Mouse (Mus musculus) heart, postnatal 0 days (tissue): ENCODE measurements at regions not wholly inside any gene's neighbourhood (a gene's known extent, or its start where the extent isn't known, plus 50 kb on each side); places are given as distances from the start of the nearest gene placed in this dataset.

Experiments used
- ATAC-seq: fragments of 200-750 bp; cut with Nextera tagmentation; 2 replicates; pipeline ENCODE4 v1.8.0; 2017; ENCODE audit warnings: low read depth, moderate number of reproducible peaks, moderate library complexity; ENCODE audit not compliant: insufficient read depth
- DNase-seq: peaks from one replicate; pipeline ENCODE4 v3.0.0-alpha.2; 2016; ENCODE audit warnings: low spot score
- H3K27ac ChIP-seq: fragments of 300-500 bp; sonication (generic); 2 replicates; pipeline ENCODE4 v1.5.1; 2014; ENCODE audit warnings: low read depth, mild to moderate bottlenecking
- H3K27me3 ChIP-seq: fragments of 300-500 bp; sonication (generic); 2 replicates; pipeline ENCODE4 v1.6.1; 2014; ENCODE audit warnings: low read length, mixed read lengths; ENCODE audit not compliant: control insufficient read depth, insufficient read depth
- H3K36me3 ChIP-seq: fragments of 300-500 bp; sonication (generic); replicated peaks from 2 replicates; pipeline ENCODE4 v1.6.1; 2014; ENCODE audit warnings: low read length, mixed read lengths; ENCODE audit not compliant: control insufficient read depth, insufficient read depth
- H3K4me1 ChIP-seq: fragments of 300-500 bp; sonication (generic); 2 replicates; pipeline ENCODE4 v1.6.1; 2014; ENCODE audit warnings: antibody characterized with exemption; ENCODE audit not compliant: control insufficient read depth, insufficient read depth
- H3K4me2 ChIP-seq: fragments of 300-500 bp; sonication (generic); 2 replicates; pipeline ENCODE4 v1.6.1; 2014; ENCODE audit warnings: low read depth, mild to moderate bottlenecking, low read length, moderate library complexity
- H3K4me3 ChIP-seq: fragments of 300-500 bp; sonication (generic); 2 replicates; pipeline ENCODE4 v1.5.1; 2014; ENCODE audit warnings: low read depth, low read length
- H3K9ac ChIP-seq: fragments of 300-500 bp; sonication (generic); replicated peaks from 2 replicates; pipeline ENCODE4 v1.6.1; 2014; ENCODE audit warnings: low read depth, low read length, mixed read lengths
- H3K9me3 ChIP-seq: fragments of 300-500 bp; sonication (generic); replicated peaks from 2 replicates; pipeline ENCODE4 v1.6.1; 2016; ENCODE audit warnings: low read length; ENCODE audit not compliant: control insufficient read depth
- CTCF ChIP-seq: IDR thresholded peaks from 2 replicates; pipeline ENCODE4 v1.5.1; 2016; ENCODE audit warnings: antibody characterized with exemption, control low read depth, low read depth
- EP300 ChIP-seq: IDR thresholded peaks from 2 replicates; pipeline ENCODE4 v1.6.1; 2016; ENCODE audit warnings: antibody characterized with exemption, low read depth
- WGBS: fragments of 180-500 bp; shearing (Covaris S2); extraction: QIAGEN DNeasy Blood & Tissue Kit; methylation state at CpG from one replicate; pipeline ENCODE4 v1.1.7; 2014; 5-methylcytosine and 5-hydroxymethylcytosine counted together

DNA sequence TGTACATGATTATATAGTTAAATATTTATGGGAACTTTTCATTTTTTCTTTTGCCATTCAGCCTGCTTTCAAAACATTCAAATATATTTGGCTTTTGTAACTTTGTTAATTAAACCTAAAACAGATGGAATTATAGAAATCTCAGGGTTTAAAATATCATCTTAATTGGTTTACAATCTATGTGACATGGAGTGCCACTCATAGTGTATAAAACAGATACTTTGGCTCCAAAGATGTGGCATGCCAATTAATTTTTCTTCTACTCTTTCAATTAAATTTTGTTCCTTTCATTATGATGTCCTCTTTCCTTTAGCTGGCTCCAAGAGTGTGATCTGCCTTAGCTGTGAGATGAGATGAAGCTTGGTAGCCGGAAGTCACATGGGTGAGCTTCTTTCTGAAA, 103.0 kb downstream of the Neurod6 start:
- Histone ChIP-seq H3K9me3 (no peaks in the 10 kb centered on the region), H3K4me1 (no peaks in the 10 kb centered on the region), H3K27ac (no peak overlapping the region), H3K36me3 (no peaks in the 10 kb centered on the region), H3K27me3 (no peaks in the 10 kb centered on the region), H3K4me2 (no peak overlapping the region), H3K9ac (no peak overlapping the region), H3K4me3 (no peak overlapping the region)
- DNase-seq, result no peak
- no peak for ATAC-seq
- TF ChIP-seq EP300 (no peak), CTCF (no peak)
- 82% methylated on average over 1 of the region's 1 CpGs for WGBS

GRCm38 (mm10) chr6:55567521-55567920, 113.5 kb downstream of the Neurod6 start:
- ATAC-seq, result no peak
- Histone ChIP-seq H3K4me2 (no peak overlapping the region), H3K9me3 (no peaks in the 10 kb centered on the region), H3K36me3 (no peaks in the 10 kb centered on the region), H3K27me3 (no peaks in the 10 kb centered on the region), H3K4me3 (no peak overlapping the region), H3K27ac (no peak overlapping the region), H3K4me1 (no peaks in the 10 kb centered on the region), H3K9ac (no peak overlapping the region)
- WGBS, result 65% methylated on average over 2 of the region's 2 CpGs
- no peak for DNase-seq
- TF ChIP-seq CTCF (no peak), EP300 (no peak)

- no peak for ATAC-seq
- Histone ChIP-seq H3K4me1 (no peaks in the 10 kb centered on the region), H3K9me3 (no peaks in the 10 kb centered on the region), H3K4me3 (no peak overlapping the region), H3K36me3 (no peaks in the 10 kb centered on the region), H3K4me2 (no peak overlapping the region), H3K27ac (no peak overlapping the region), H3K9ac (no peak overlapping the region), H3K27me3 (no peaks in the 10 kb centered on the region)
- no peak for DNase-seq
- TF ChIP-seq CTCF (no peak), EP300 (no peak)
- 66% methylated on average over 14 of the region's 14 CpGs for WGBS
Observed at GRCm38 (mm10) chr6:55565260-55566209, 113.8 kb downstream of the Adcyap1r1 start.

- ATAC-seq, result no peak
- 69% methylated on average over 5 of the region's 5 CpGs for WGBS
- no peak overlapping the region for H3K27ac ChIP-seq
Observed at GRCm38 (mm10) chr6:55560606-55561005, 108.8 kb downstream of the Adcyap1r1 start.

GRCm38 (mm10) chr6:55559797-55560196, 108.0 kb downstream of the Adcyap1r1 start:
- no peak for DNase-seq
- Histone ChIP-seq H3K36me3 (no peaks in the 10 kb centered on the region), H3K27me3 (no peaks in the 10 kb centered on the region), H3K27ac (no peak overlapping the region), H3K4me3 (no peak overlapping the region), H3K9me3 (no peaks in the 10 kb centered on the region), H3K9ac (no peak overlapping the region), H3K4me1 (no peaks in the 10 kb centered on the region), H3K4me2 (no peak overlapping the region)
- 78% methylated on average over 11 of the region's 11 CpGs for WGBS
- ATAC-seq, result no peak
- TF ChIP-seq CTCF (no peak), EP300 (no peak)

More at GRCm38 (mm10) chr6:55560606-55561005, 108.8 kb downstream of the Adcyap1r1 start:
- H3K9me3 ChIP-seq, result no peaks in the 10 kb centered on the region
- H3K4me2 ChIP-seq, result no peak overlapping the region
- H3K27me3 ChIP-seq, result no peaks in the 10 kb centered on the region
- H3K36me3 ChIP-seq, result no peaks in the 10 kb centered on the region
- DNase-seq, result no peak
- no peak overlapping the region for H3K9ac ChIP-seq
- H3K4me3 ChIP-seq, result no peak overlapping the region
- H3K4me1 ChIP-seq, result no peaks in the 10 kb centered on the region
- no peak for TF ChIP-seq EP300
- no peak for TF ChIP-seq CTCF
